Mouse (Mus musculus) kidney, postnatal 36 days (tissue): ENCODE measurements around the gene Cdh23.

Experiments
- DNase-seq, 2 experiments: peaks; one replicate each; pipeline ENCODE4 v3.0.0; 2021 to 2022; ENCODE audit warnings: mixed read lengths in 2 of 2

Gene Cdh23

GRCm38 (mm10) chr10:60574851-60575250, 121.4 kb downstream of the Cdh23 start:
- no peak for DNase-seq

- no peak for DNase-seq
These were observed 124.8 kb downstream of the Cdh23 start for GRCm38 (mm10) chr10:60571491-60571890.

DNA sequence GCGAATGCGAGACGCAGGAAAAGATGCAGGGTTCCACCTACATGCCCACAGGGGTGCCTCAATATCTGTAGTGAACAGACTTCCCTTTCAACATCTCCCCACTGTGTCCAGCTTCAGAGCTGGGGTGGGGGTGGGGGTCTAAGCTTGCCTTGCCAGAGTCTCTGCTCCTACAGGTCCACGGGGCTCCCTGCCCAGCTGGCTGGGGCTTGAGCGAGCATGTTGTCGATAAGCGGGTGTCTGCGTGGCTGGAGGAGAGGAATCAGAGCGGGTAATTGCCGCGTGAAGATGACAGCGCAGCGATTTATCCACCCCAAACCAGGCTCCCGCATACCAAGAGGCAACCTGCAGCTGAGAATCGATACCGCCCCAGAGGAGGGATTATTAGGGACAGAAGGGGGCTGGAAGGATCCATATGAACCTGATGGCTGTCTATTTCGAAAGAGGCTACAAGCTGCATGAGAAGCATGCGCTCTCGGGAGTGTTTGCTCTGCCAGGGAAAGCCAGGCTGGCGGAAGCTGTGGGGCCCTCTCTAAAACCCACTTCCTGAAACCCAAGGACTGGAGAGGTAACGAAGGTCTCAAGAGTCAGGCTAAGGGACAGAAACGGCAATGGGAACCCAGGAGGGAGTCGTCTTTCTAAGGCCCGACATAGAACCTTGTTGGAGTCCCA, 129.8 kb downstream of the Cdh23 start:
- no peak for DNase-seq

GRCm38 (mm10) chr10:60564136-60564535, 132.2 kb downstream of the Cdh23 start:
- no peak for DNase-seq

GRCm38 (mm10) chr10:60562946-60563345, 133.3 kb downstream of the Cdh23 start:
- DNase-seq = no peak

DNA sequence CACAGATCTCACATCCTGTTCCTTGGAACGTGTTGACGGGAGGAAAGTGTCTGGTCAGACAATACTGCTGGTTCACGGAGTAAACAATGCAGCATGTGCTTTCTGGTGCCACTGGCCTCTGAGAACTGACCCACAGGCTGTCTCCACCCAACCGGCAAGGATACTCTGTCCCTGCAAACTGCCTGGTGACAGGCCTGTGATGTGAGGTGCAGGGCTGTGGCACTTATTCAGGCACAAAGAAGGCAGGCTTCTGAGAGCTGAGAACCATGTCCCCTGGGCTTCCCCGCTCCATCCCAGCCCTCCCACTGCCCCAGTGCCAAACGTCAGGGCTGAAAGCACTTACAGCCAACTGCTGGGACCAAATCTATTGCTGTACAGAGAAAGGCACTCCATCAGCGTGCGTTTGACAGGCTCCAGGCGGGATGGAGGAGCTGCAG, 137.8 kb downstream of the Cdh23 start:
- peak; percentile 22 to 44 for DNase-seq

- DNase-seq = no peak
These were observed 143.2 kb downstream of the Cdh23 start for GRCm38 (mm10) chr10:60552951-60553635.

DNA sequence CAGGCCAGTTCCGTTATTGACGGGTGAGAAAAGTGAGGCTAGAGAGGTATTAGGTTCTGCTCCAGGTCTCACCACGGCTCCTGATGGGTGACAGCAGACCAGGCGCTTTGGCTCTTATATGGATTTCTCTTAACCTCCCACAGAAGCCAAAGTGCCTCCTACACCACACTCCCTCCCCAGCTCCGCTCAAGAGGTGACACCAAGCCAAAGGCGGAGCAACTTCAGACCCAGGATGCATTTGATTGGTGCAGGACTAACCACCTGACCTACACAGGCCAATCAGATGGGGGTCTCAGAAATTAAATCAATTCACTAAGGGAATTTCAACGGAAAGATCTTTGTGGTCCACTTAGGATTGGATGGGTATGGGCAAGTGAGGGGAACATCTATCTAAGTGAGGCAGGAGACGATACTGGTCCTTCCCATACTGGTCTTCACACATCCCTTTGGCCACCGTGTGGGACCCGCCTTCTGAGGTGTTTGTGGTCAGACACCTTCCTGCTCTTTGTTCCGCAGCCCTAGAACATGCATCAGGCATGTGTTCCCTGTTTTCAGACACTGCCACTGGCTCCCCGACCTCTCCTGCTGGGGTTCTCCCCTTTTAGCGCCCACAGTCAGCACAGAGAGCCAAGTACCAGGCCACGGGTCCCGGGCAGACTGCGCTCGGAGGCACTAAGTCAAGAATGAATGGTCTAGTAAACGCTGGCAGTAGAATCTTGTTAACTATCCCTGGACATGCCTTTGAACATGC, 157.0 kb downstream of the Cdh23 start:
- no peak for DNase-seq

DNA sequence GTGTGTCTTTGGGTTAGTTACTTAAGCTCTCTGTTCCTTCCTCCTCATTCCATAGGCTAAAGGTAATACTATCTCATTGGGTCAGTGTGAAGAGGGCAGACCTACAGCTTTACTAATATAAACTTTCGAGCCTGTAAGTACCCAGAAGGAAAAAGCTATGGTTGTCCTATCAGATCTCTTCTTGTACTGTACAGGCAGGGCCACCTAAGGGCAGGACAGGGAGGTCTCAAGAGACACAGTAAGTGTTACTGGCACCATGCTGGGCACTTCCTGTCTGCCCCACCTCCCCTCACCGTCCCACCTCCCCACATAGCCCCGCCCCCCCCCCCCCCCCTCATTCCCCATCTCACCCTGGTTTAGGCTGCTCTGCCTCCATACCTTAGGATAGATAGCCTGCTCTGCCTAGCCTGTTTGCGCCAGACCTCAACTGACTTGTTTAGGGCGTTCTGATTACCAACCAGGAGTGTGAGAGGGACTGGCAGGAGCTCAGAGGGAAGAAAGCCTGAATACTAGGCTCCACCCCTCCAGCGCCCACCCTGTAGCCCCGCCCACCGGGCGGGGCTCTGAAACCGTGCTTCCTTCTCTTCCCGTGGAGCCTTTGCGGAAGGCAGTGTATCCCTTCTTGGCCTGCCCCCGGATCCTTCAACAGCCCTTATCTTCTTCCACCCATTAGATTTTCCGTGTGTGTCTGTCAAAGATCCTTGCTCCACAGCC, 160.0 kb downstream of the Cdh23 start:
- peak; percentile 12 to 17 for DNase-seq

DNA sequence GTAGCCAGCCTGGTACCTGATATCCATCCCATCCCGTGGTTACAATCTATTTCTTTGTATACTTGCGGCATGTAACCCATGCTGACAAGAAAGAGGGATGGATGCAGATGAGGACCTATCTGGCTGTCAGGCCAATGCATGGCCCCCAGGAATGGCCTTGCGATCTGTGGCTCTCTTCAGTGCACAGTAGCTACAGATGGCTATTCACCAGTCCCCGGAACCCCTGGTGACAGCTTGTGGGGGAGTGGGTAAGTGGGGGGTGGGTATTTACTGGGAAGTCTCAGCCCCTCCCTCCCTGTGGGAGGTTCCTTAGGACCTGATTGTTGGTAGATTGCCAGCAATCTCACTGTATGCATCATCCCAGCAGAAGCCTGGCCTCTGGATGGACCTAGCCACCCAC, 163.8 kb downstream of the Cdh23 start:
- no peak for DNase-seq

GRCm38 (mm10) chr10:60531349-60531748, 164.9 kb downstream of the Cdh23 start:
- DNase-seq = peak; percentile 52 to 74

DNA sequence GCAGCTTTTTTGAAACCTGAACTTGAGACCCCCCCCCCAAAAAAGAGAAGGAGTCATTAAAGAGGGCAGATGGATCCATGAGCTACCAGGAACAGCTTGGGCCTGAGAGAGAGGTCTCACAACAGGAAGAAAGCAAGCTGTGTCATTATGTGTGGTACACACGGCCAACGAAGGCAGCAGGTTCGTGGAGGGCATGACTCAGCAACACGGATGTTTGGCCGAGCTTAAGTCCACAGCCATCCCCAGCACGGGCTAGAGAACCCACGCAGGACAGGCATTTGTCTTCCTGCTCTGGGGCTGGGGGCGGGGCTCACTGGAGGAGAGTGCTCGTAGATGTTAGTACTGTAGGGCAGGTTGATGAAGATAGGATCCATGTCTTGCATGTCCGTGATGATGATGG, 165.7 kb downstream of the Cdh23 start:
- DNase-seq = no peak

DNA sequence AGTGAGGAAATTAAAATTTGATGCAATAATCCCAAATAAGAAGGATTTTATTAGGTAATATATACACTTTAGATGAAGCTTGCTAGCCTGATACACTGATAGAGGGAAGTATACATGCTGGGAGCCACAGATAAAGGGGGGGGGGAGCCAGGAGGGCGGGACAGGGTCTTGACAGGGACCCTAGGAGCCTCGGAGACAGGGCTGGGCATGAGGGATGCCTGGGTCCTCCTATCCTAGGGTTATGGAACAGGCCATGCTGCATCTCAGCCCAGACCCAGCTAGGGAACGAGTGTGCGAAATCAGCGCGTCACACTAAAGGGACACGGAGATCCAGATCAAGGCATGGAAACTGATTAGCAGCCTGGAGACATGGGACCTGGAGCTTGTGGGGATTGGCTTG, 168.3 kb downstream of the Cdh23 start:
- DNase-seq = no peak

DNA sequence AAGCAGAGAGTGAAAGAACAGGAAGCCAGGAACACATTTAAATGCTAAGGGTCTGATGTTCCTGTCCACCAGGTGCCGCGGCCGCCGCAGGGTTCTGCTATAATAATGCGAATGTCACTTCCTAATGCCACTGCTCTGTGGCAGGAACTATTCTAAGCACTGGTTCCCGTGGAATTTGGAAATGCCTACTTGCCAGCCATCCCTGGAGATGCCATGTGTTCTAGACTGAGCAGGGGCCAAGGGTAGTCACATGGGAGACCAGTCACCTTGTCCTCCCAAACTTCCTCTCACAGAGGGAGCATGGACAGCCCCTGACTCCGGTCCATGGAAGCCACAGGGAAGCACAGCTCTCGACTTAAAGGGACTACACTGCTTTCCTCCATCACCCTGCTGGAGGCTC, 171.2 kb downstream of the Cdh23 start:
- no peak for DNase-seq

DNA sequence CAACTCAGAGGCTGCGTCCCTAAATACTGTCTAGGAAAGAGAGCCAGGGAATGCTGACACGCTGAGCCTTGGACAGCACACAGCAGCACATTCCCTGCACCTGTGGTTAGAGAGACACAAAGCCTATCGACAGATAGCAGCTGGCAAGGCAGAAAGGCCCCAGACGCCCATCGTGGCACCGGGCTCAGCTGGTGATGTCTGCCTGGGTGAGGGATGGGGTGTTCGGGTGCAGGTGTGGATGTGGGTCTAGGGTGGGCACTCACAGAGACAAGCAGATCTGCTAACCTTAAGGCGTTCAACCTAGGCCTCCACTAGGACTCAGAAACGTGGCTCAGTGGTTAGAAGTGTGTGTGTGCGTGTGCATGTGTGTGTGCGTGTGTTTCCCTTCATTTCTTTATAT, 180.0 kb downstream of the Cdh23 start:
- no peak for DNase-seq

- DNase-seq = no peak
These were observed 197.8 kb downstream of the Cdh23 start for GRCm38 (mm10) chr10:60498538-60498937.

GRCm38 (mm10) chr10:60495070-60495469, 201.2 kb downstream of the Cdh23 start:
- DNase-seq = peak; percentile 8 to 19

DNA sequence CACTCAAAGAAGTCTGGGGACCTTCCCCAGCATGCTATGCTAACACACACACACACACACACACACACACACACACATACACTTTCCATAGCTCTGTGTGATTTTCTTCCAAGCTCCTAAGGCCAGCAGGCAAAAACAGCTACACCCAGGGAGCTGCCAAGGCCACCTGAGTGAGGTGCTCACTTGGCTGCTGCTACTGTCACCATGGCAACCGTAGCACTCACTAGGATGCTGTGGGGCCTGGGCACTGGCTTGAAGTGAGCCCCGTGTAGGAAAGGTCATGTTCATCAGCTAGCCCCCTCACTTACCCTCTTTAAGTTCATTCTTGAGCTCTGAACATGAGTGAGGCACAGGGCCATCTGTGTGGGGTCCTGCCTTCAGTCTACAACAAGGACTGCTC, 204.8 kb downstream of the Cdh23 start:
- DNase-seq = no peak

DNA sequence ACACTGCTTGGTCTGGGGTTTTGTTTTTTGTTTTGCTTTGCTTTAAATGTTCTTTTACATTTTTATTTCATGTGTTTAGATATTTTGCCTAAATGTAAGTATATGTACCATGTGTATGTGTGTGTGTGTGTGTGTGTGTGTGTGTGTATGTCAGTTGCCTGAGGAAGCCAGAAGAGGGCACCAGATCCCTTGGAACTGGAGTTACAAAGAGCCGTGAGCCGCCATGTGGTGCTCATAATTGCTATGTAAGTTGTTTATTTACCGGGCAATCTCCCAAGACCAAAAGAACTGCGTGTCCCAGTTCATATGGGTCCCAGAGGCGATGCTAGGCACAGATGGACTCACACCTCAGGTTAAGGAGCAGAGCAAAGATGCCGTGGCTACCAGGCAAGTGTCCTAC, 214.9 kb downstream of the Cdh23 start:
- no peak for DNase-seq

DNA sequence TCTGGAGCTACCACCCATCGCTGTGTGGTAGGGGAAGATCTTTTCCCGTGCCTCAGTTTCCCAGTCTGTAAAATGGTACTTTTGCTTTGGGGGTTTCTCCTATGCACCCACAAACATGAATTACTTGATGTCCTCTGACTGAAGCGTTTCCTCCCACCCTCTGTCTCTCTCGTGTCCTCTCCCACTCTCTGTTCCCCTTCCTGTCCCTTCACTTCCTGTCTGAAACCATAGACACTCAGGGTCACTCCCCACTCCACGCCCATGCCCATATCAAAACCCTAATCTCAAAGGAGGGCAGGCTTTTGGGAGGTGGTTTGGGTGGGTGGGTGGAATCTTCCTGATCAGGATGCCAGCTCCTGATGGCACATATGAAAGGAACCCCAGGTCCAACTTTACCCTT, 221.7 kb downstream of the Cdh23 start:
- DNase-seq = no peak

DNA sequence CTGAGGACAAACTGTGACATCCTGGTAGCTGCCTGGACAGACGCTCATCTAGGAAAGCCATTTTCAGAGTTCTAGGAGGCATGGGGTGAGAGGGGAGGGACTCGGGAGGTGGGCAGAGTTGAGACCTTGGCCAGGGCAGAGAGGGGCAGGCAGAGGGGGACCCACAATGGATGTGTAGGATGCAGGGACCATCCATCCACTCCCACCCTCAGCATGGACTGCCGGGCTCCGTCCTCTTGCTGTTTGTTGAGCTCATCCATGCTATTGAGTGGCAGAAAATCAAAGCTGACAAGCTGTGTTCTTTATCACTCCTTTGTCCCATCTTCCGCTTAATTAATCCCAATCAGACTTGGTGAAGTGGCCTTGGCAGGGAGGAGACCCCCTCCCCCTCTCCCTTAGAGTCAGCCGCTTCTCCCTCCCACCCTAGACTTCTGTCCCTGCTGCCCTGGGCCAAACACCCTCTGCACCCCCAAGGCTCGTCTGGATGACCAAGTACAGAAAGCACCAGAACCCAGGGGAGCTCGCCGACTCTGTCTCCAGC, 222.4 kb downstream of the Cdh23 start:
- DNase-seq = no peak

GRCm38 (mm10) chr10:60467752-60468151, 228.5 kb downstream of the Cdh23 start:
- DNase-seq = no peak
